Mouse (Mus musculus) erythroid progenitor cell, adult 5-6 weeks (primary cell): ENCODE data around the gene Egfl7. TPM values are rescaled to one million over a fixed set of nuclear protein-coding genes. Genes with fewer than 3 reads are reported as not detected.

Experiments used
- ATAC-seq: replicated peaks from 2 replicates; pipeline ENCODE4 v1.8.0; 2016; ENCODE audit warnings: moderate number of reproducible peaks, mild to moderate bottlenecking, moderate TSS enrichment, inconsistent platforms; ENCODE audit not compliant: poor library complexity, low FRiP score, severe bottlenecking
- total RNA-seq, 2 experiments: library from RNA; stranded (forward) in 1 of 2; stranded (reverse) in 1 of 2; fragments of 150-400 nt in 1 of 2; fragments of 186-747, 209-891 nt in 1 of 2; gene quantifications; 2 replicates each; pipeline versions ENCODE4 v1.2.3 to v1.2.4; 2015 to 2017; ENCODE audit warnings: low replicate concordance in 2 of 2

Gene Egfl7
- total RNA-seq, 2 experiments from 2014 or later, result 3.8 to 7.2 TPM

GRCm38 (mm10) chr2:26561351-26562016 lies 18.3 kb upstream of the Egfl7 start:
- ATAC-seq, result no peak

- ATAC-seq, result no peak
Observed at GRCm38 (mm10) chr2:26566221-26566620, 13.6 kb upstream of the Egfl7 start.

DNA sequence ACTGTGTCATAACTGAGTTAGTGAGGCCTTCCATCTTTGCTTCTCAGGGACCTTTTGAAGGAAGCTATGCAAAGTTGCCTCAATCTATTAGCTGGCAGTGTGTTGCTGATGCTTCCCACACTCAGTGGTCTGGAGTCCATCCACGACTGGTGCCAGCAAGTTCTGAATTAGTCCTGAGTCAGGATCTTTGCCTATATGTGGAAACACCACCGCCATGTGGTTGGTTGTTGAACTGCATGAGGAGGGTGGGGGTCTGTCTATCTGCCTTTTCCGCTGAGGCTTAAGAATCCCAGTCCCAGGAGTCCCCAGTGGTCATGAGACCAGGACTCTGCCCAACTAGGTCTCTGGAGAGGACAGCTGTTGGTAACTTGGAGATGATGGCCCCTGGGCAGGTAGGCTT lies 9.8 kb upstream of the Egfl7 start:
- no peak for ATAC-seq

- ATAC-seq, result no peak
Observed at GRCm38 (mm10) chr2:26571400-26571799, 8.4 kb upstream of the Egfl7 start.

DNA sequence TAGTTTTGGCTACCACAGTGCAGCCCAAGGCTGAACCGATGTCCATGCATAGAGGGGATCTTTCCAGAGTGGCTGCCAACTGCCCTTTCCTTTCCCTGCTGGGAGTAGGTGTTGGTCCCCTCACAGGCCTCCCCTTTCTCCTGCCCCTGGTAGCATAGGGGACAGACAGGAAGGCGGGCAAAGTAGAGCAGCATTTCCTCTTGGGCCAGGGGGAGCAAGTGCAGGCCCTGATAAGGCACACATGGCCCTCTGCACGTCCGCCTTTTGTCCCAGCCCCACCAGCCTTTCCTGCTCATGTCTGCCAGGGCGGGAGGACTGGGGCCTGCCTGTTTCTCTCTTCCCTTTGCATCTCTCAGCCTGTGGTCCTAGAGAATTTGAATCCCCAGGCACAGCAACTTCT lies 8.0 kb upstream of the Egfl7 start:
- ATAC-seq, result no peak

- ATAC-seq, result no peak
Observed at GRCm38 (mm10) chr2:26573396-26573795, 6.4 kb upstream of the Egfl7 start.

DNA sequence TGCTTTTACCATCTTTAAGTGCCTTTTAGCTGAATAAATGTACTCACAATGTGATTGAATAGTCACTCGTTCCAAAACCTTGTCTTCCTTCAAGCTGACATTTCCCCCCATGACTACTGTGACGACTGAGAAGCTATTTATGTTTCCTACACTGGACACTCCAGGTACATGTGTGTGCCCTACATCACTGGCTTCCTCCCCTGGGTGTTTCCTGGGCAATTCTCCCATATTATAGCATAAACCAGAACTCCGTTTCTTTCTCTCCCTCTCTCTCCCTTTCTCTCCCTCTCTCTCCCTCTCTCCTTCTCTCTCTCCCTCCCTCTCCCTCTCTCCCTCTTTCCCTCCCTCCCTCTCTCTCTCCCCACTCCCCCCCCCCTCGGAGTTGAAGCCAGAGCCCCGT lies 6.0 kb upstream of the Egfl7 start:
- no peak for ATAC-seq

DNA sequence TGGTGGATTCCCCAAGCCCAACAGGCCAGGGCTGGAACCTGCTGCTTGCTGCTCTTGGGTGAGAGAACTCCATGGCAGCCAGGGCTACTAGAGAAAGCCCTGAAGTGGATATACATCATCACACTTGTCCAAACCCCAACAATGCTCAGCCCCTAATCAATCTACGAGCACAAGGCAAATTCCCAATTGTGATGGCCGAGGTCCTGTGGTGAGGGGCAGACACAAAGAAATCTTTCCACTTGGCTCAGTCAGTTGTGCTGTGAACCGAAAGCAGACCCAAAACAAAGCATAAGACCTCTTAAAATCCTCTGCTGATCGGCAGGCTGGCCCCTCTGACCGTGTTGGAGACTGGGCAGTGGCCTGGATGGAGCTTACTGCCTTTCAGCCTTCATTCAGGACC lies 5.0 kb upstream of the Egfl7 start:
- ATAC-seq, result no peak

GRCm38 (mm10) chr2:26575378-26575777 lies 4.4 kb upstream of the Egfl7 start:
- no peak for ATAC-seq

- ATAC-seq, result no peak
Observed at GRCm38 (mm10) chr2:26575865-26576264, 3.9 kb upstream of the Egfl7 start.

GRCm38 (mm10) chr2:26576462-26576861 lies 3.4 kb upstream of the Egfl7 start:
- ATAC-seq, result no peak

GRCm38 (mm10) chr2:26578369-26578768 lies 1.4 kb upstream of the Egfl7 start:
- ATAC-seq, result no peak

GRCm38 (mm10) chr2:26580751-26581150 lies 937 bp downstream of the Egfl7 start:
- ATAC-seq, result no peak

GRCm38 (mm10) chr2:26582203-26582602 lies 2.4 kb downstream of the Egfl7 start:
- no peak for ATAC-seq

GRCm38 (mm10) chr2:26582741-26583140 lies 2.9 kb downstream of the Egfl7 start:
- ATAC-seq, result no peak

GRCm38 (mm10) chr2:26583640-26584039 lies 3.8 kb downstream of the Egfl7 start:
- ATAC-seq, result no peak

- ATAC-seq, result no peak
Observed at GRCm38 (mm10) chr2:26585713-26586112, 5.9 kb downstream of the Egfl7 start.

DNA sequence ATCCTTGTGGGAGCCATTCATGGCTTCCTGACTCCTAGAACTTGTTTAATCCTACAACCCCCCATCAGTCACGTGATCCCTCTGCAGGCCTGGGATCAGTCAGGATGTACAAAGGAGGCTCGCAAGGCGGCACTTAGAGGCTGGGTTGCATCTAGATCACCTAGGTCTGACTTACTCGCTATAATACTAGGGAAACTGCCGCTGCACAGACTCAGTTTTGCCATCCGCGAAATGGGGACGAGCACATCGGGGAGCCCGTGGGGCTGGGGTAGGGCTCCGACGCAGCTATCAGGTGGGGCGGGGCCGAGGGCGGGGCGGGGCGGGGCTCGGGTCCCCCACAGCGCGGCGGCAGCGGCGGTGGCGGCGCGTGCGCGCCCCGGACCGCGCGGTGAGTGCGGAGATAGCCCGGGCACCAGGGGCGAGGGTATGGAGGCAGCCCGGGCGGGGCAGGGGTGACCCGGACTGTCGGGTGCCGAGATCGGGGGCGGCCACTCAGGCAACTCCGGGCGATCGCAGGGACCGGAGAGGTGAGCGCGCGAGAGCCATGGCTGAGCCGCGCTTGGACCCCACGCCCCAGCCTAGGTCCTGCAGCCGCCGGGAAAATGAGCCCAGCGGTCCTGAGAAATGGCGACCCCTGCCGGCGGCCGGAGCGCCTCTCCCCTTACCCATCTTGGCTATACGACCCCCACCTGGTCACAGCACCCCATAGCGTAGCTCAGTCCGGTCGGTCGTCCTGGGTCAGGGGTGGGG lies 6.7 kb downstream of the Egfl7 start, which contains the start of gene Gm20532:
Gene Gm20532, plus strand, starts transcription at position 346 of the 750 bp plus-strand sequence.
- no peak for ATAC-seq

GRCm38 (mm10) chr2:26587044-26587405 lies 7.2 kb downstream of the Egfl7 start:
- no peak for ATAC-seq

- no peak for ATAC-seq
Observed at GRCm38 (mm10) chr2:26588573-26588972, 8.8 kb downstream of the Egfl7 start.

GRCm38 (mm10) chr2:26589284-26589683 lies 9.5 kb downstream of the Egfl7 start:
- no peak for ATAC-seq

GRCm38 (mm10) chr2:26590282-26590681 lies 10.5 kb downstream of the Egfl7 start:
- ATAC-seq, result no peak
